Mouse (Mus musculus): ENCODE measurements at regions not wholly inside any gene's neighbourhood (a gene's known extent, or its start where the extent isn't known, plus 50 kb on each side); places are given as distances from the start of the nearest gene placed in this dataset.

- no peak for TF ChIP-seq CTCF (IDR thresholded peaks at IDR 0.05; ENCODE audit: low read depth, low read length)
- TF ChIP-seq POLR2A (IDR thresholded peaks at IDR 0.05; ENCODE audit: insufficient read depth, low read length): no peak
- TF ChIP-seq EP300 (IDR thresholded peaks at IDR 0.05; ENCODE audit: insufficient read depth, low read depth, low read length): no peak
Observed at GRCm38 (mm10) chr16:24136483-24137148, 148.0 kb upstream of the Bcl6 start.

All from ES-Bruce4 (cell line).